Mouse (Mus musculus) retina, adult 2 months (tissue): ENCODE data around the gene Slc12a7.
"Not testable (repeated sequence)": the region's sequence is repeated elsewhere in the genome, so short reads cannot be mapped to it uniquely, and the experiment has no call there.

ENCODE experiments used
- DNase-seq: peaks from one replicate; pipeline ENCODE4 v3.0.0-alpha.2; 2012; ENCODE audit warnings: low read depth, low spot score

The Slc12a7 gene

DNA sequence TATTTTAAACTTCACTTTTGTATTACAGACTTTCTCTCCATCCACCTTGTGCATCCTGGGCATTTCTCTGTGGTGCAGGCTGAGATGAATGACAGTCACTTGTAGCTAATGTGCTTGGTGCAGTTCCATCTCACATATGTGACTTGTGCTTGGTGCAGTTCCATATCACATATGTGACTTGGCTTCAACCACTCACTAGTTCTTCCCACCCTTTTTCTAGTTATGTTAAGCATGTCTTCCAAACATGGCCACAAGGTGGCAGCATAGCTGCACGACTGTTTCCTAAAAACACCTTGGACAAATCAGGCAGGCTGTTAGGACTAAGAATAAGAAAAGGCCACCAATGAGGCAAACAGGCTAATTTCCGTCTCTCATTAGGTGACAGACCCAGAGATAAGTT, 14.7 kb upstream of the Slc12a7 start:
- DNase-seq = peak; percentile 60

- DNase-seq = no peak
Measured at GRCm38 (mm10) chr13:73720241-73720640, 12.7 kb upstream of the Slc12a7 start.

DNA sequence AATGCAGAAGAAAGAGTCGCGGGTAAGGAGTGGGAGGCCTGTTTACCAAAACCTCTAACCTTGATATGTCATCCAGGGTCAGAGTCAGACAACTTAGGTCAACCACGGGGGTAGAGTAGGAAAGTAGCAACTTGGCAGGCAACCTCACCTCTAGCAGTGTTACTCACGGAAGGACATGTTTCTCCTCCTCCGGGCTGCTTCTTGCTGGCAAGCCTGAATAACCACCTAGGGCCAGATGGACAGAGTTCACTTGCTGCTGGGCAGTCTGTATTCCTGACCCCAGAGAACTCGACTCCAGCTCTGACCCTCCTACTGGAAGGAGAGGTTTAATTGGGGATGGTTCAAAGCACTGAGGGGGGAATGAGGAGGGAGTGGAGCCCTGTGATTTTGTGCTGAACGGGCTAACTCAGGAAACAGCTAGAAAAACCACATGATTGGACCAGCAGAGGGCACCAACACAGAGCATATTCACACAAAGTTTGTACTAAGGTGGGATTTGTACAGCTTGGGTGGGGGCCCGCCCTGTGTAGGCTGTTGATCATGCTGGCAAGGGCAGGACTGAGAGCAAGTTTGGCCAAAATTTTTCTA, 9.7 kb upstream of the Slc12a7 start:
- DNase-seq = no peak

DNA sequence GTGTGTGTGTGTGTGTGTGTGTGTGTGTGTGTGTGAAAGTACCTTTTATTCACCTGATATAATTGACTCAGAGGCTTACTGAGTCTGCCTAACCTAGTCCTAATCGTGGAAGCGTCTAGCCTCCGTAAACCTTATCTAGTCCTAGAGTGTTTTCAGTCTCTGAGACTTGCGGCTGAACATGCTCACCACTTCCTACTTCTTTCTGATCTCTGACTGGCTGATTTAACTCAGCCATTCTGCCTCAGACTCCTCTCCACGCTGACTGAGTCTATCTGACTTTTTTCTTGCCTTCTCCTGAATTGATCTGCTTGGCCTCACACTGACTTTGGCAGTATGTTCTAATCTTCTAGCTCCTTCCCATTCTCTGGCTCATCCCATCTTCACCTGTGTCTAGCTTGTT, 7.6 kb upstream of the Slc12a7 start:
- no peak for DNase-seq

- DNase-seq = no peak
Measured at GRCm38 (mm10) chr13:73727621-73728025, 5.3 kb upstream of the Slc12a7 start.

GRCm38 (mm10) chr13:73728633-73729032, 4.3 kb upstream of the Slc12a7 start:
- DNase-seq = no peak

DNA sequence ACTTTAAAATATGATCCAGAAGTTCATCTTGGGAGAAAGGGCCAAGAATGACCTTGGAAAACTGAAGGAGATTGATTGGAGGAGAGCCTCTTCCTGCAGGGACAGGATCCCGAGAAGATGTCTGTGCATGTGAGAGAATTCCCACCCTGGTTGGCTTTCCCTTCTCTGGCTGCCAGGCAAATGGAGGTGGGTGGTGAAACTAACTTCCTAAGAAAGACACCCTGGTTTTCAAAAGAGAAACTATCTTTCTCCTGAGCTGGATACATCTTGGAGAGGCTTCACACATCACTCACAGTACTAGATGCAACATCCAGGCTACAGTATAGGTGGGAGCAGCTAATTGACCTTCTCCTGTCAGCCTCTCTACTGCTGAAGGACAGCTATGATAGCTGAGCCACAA, 2.0 kb upstream of the Slc12a7 start:
- no peak for DNase-seq

DNA sequence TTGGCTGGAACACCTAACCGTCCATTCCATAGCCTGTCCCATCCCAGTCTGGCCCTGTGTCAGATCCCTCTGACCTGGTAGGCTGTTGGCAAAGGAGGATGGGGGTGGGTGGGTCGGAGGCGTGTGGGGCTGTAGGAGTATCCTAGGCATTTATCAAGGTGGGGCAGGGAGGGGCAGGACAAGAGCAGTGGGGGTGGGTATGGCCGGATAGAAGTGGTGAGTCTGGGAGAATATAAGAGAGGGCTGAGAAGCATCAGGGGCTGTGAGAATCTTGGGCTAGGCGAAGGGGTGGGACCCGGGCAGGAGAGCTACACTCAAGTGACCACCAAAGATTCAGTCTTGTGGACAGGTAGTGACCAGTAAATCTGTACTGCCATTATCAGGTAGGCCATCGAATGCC, 659 bp upstream of the Slc12a7 start:
- no peak for DNase-seq

DNA sequence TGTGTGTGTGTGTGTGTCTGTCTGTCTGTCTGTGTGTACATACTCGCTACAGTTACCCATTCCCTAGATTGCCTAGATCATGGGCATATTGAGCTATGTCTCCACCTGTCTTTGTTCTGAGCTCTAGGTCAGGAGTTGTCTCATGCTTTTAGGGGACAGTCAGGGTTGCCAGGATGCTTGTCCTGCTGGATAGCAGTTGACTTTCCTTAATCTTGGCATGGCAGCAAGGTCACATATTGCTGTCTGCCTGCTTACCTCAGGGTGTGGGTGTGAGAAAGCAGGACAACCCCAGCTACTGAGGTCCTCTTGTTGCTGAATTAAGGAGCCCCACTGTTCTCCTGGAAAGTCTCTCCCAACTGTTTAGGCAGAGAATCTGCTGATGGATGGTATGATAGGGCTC, 1.5 kb downstream of the Slc12a7 start:
- DNase-seq = no peak

DNA sequence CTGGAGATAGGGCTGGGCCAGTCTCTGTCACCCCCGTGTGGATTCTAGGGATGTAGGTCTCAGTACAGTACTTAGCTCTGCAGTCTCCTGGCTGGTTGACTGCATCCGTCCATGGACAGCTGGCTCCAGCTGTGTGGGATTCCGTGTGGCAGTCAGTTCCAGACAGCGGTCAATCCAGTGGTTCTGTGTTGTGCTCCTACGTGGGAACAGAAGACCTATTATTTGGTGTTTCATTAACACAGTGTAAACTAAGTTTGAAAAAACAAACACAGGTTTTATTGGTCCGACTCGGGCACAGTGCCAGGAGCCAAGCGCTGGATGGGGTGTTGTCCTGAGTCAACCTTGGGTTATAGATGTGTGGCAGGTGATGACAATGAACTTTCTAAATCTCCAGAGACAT, 2.4 kb downstream of the Slc12a7 start:
- DNase-seq = no peak

DNA sequence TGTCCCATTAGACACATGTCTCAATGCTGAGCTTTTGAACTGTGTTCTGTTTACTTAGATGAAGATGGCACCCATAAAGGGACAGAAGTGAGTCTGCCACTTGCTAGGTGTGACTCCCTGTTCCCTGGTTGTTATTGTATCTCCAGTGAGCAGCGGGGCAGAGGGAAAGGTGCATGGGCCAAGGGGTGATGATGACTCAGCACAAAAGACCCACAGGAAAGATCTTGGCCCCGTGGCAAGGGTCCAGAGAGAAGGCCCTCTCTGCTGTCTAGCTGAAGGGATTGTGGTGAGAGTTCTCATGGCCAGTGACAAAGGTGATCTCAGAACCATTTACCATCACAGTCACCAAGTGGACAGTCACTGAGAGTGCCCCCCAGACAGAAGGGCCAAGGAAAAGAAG, 3.0 kb downstream of the Slc12a7 start:
- no peak for DNase-seq

DNA sequence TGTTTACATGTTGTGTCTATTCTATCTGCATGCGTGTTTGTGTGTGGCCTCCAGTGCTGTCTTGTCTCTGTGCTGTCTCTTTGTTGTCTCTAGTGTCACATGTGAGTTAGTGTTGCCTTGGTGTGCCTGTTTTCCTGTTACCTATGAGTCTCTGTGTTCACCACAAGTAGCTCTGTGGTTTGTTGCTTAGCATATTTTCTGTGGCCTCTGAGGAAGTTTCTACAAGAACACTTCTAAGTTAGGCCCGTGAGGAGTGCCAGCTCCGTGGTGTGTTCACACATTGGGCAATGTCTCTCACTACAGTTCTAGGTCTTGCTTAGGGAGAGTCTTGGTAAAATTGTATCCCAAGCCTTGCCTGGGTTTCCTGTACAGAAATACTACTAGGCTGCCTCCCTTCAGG, 4.0 kb downstream of the Slc12a7 start:
- DNase-seq = no peak

GRCm38 (mm10) chr13:73740399-73740944, 7.6 kb downstream of the Slc12a7 start:
- DNase-seq = not testable (repeated sequence)

DNA sequence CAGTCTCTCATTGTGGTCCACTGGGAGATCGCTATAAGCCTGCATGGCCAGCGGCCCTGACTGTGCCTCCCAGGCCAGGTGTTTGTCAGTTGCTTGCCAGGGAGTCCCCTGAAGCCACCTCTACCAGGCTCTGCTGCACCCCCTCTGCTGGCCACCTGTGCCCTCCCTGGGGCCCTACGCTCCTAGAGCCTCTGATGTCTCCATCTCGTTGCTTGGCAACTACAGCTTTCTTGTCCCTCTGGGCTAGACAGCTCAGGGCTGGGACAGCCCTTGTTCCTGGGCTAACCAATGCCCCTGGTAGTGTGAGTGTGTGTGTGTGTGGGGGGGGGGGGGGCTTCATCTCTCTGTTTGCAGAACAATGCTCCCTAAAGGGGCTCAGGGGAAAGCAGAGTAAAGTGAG, 10.1 kb downstream of the Slc12a7 start:
- no peak for DNase-seq

DNA sequence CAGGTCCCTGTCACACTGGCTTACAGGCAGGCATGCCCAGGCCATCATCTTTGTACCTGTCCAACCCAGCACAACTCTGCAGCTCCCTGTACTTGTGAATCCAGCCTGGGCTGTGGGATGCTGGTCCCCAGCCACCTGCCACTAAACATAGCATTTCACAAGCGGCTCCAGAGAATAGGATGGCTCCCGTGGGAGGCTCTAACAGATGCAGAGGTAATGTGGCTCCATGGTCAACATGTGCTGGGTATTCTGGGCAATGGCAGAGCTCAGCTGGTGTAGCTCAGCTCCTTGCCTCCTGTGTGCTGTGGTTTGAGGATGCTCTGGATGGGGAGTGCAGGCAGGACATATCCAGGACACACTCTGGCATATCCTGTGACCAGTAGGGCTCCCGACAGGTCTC, 10.8 kb downstream of the Slc12a7 start:
- no peak for DNase-seq

DNA sequence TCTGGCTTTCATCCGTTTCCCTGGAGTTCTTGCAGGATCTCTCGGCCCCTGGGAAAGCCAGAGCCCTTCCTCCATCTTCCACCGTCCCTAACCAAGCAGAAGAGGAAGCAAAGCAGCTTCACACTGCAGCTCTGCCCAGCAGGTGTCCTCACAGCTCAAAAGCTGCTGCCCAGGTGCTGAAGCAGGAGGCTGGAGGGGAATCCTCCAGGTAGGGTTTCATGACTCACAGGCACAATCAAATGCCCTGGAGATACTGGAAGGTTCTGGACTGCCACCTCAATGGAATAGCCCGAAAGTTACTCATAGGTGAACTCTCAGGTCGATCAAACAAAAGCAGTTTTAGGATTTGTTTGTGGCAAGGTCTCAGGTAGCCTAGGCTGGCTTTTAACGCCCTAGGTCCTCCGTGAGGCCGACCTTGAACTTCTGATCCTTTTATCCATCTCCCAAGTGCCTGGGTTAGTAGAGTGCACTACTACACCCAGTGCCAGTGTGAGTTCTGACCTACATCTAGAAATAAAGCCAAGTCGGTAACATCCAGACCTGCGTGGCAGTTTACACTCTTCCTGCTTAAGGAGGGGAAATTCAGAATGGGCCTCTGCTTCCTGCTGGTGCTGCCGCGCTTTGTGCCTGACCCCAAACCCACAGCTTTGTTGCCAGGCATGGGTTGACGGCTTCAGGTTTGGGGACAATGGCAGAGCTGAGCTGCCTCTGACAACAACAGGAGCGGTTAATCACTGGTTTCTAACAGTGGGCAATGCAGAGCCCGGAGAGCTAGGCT, 16.0 kb downstream of the Slc12a7 start:
- no peak for DNase-seq

GRCm38 (mm10) chr13:73750435-73750834, 17.5 kb downstream of the Slc12a7 start:
- no peak for DNase-seq

GRCm38 (mm10) chr13:73751284-73751683, 18.4 kb downstream of the Slc12a7 start:
- DNase-seq = no peak

DNA sequence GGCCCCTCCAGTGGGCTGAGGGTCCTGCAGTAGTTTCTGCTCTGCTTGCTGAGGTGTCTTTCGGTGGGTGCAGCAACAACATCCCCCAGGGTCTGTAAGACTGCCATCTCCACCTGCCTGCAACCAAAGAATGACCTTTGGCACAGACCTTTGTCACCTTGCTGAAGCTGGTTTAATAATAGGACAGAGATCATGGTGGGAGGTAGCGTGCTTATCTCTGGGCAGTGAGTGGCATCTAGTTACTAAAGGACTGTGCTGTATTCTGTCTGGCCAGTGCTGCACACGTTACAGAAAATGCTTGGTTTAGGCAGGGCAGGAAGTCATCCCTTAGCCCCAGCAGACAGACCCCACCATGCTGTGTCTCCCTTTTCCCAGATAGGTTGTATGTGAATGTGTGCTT, 22.9 kb downstream of the Slc12a7 start:
- no peak for DNase-seq

- no peak for DNase-seq
Measured at GRCm38 (mm10) chr13:73756916-73757315, 24.0 kb downstream of the Slc12a7 start.

- no peak for DNase-seq
Measured at GRCm38 (mm10) chr13:73757362-73757761, 24.5 kb downstream of the Slc12a7 start.

GRCm38 (mm10) chr13:73759596-73759995, 26.7 kb downstream of the Slc12a7 start:
- DNase-seq = no peak

DNA sequence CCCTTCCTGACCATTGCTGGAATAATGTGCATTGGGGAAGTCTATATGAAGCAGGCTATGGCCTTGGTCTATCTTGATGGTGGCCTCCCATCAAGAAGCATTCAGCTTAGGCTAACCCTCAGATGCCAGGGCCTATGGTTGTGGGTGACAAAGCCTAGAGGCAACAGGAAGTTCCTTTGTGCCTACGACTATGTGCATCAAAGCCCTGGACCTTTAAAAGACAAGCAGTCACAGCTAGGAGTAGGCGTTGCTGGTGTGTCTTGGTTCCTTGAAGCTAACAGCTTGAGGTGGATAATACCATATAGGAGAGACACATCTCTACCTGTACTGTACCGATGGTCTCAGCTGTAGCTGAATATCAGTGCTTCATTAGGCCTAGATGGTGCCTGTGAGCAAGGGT, 27.2 kb downstream of the Slc12a7 start:
- DNase-seq = no peak
